Mouse (Mus musculus) forebrain, embryonic 16.5 days (tissue): Measurements from ENCODE around the gene Adap2. TPM values are rescaled to one million over a fixed set of nuclear protein-coding genes. Genes with fewer than 3 reads are reported as not detected.

Experiments used
- ATAC-seq: fragments of 200-750 bp; cut with Nextera tagmentation; 2 replicates; pipeline ENCODE4 v1.8.0; 2017; ENCODE audit warnings: mild to moderate bottlenecking, moderate library complexity
- H3K27ac ChIP-seq: fragments of 300-500 bp; sonication (generic); 2 replicates; pipeline ENCODE4 v1.5.1; 2014; ENCODE audit warnings: low read length, control low read depth
- H3K27me3 ChIP-seq: fragments of 300-500 bp; sonication (generic); replicated peaks from 2 replicates; pipeline ENCODE4 v1.6.1; 2014; ENCODE audit warnings: low read length; ENCODE audit not compliant: control insufficient read depth, insufficient read depth
- H3K36me3 ChIP-seq: fragments of 300-500 bp; sonication (generic); 2 replicates; pipeline ENCODE4 v1.6.1; 2014; ENCODE audit not compliant: control insufficient read depth, insufficient read depth
- H3K4me1 ChIP-seq: fragments of 300-500 bp; sonication (generic); replicated peaks from 2 replicates; pipeline ENCODE4 v1.6.1; 2014; ENCODE audit warnings: low read length; ENCODE audit not compliant: control insufficient read depth, insufficient read depth
- H3K4me2 ChIP-seq: fragments of 300-500 bp; sonication (generic); 2 replicates; pipeline ENCODE4 v1.6.1; 2014; ENCODE audit warnings: mild to moderate bottlenecking, low read length, control low read depth
- H3K4me3 ChIP-seq: fragments of 300-500 bp; sonication (generic); replicated peaks from 2 replicates; pipeline ENCODE4 v1.5.1; 2014; ENCODE audit warnings: mild to moderate bottlenecking, low read length, control low read depth
- H3K9ac ChIP-seq: fragments of 300-500 bp; sonication (generic); replicated peaks from 2 replicates; pipeline ENCODE4 v1.6.1; 2014; ENCODE audit warnings: low read depth, low read length, control low read depth
- H3K9me3 ChIP-seq: fragments of 300-500 bp; sonication (generic); 2 replicates; pipeline ENCODE4 v1.6.1; 2016; ENCODE audit warnings: low read length; ENCODE audit not compliant: control insufficient read depth
- WGBS: fragments of 180-500 bp; shearing (Covaris S2); extraction: QIAGEN DNeasy Blood & Tissue Kit; methylation state at CpG from one replicate; pipeline ENCODE4 v1.1.7; 2014; 5-methylcytosine and 5-hydroxymethylcytosine counted together
- polyA plus RNA-seq: library from polyadenylated mRNA; unstranded; fragments of >200 nt; fragmentation: Nextera tagmentation; extraction: Ambion mirVana; gene quantifications from 2 replicates; pipeline ENCODE4 v1.2.1, GENCODE M21; 2015

Gene Adap2
- polyA plus RNA-seq, 1 experiment from 2014 or later, result 2.9 TPM

DNA sequence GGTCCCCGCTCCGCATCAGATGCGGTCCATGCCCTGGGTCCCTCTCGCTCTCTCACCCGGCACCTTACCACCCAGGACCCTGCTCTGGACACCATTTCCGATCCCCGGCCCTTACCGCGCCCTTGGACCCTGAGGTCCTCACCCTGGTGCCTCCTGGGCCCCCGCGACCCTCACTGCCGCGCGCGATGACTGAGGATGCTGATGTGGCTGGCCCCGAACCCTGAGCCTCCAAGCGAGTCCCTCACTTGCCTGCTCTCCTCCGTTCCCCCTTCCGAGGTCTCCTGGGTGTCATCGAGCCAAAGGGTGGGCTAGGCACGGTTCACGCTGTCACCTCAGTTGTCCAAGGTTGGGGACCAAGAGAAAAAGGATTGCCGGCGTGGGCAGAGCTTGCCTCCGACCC lies 596 bp downstream of the Adap2 start:
- H3K36me3 ChIP-seq, result no peaks in the 10 kb centered on the region
- 28% methylated on average over 25 of the region's 25 CpGs for WGBS
- H3K9ac ChIP-seq, result peak overlapping the region; percentile 55
- H3K4me2 ChIP-seq, result peak overlapping the region; percentile 65
- H3K4me3 ChIP-seq, result peak overlapping the region; percentile 46
- peaks cover 7% of the 10 kb centered on the region for H3K4me1 ChIP-seq
- peaks cover 39% of the 10 kb centered on the region for H3K27me3 ChIP-seq
- H3K9me3 ChIP-seq, result 0 out of 2 replicates have a peak, but pooled peaks cover 2% of the 10 kb centered on the region
- no peak for ATAC-seq
- no peak overlapping the region for H3K27ac ChIP-seq

GRCm38 (mm10) chr11:80155541-80155940 lies 1.6 kb downstream of the Adap2 start:
- 90% methylated on average over 8 of the region's 8 CpGs for WGBS
- ATAC-seq, result no peak

DNA sequence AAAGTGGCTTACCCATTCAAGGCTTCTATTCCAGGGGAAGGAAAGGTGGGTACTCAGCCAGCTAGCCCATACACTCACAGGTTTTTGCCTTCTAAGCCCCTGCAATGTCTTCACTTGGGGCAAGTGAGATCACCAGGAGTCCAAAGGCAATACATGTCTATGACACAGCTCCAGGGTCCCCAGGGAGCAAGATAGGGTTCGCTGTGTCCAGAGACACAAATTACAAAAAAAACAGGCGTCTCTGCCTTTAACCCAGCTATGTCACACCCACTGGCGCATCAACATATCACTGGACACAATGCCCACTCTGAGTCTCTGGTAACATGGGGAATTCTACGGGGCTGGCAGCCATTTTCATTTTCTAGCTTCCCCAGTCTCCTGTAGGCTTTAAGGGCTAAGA lies 2.1 kb downstream of the Adap2 start:
- Histone ChIP-seq H3K36me3 (no peaks in the 10 kb centered on the region), H3K4me1 (peaks cover 7% of the 10 kb centered on the region), H3K9me3 (0 out of 2 replicates have a peak, but pooled peaks cover 2% of the 10 kb centered on the region), H3K4me2 (no peak overlapping the region), H3K9ac (no peak overlapping the region), H3K4me3 (no peak overlapping the region), H3K27ac (no peak overlapping the region), H3K27me3 (peaks cover 39% of the 10 kb centered on the region)
- WGBS, result 90% methylated on average over 4 of the region's 4 CpGs
- no peak for ATAC-seq

More at GRCm38 (mm10) chr11:80155541-80155940, 1.6 kb downstream of the Adap2 start:
- Histone ChIP-seq H3K27me3 (peaks cover 39% of the 10 kb centered on the region), H3K27ac (no peak overlapping the region), H3K4me1 (peaks cover 7% of the 10 kb centered on the region), H3K4me2 (no peak overlapping the region), H3K9ac (no peak overlapping the region), H3K9me3 (0 out of 2 replicates have a peak, but pooled peaks cover 2% of the 10 kb centered on the region), H3K4me3 (no peak overlapping the region), H3K36me3 (no peaks in the 10 kb centered on the region)

DNA sequence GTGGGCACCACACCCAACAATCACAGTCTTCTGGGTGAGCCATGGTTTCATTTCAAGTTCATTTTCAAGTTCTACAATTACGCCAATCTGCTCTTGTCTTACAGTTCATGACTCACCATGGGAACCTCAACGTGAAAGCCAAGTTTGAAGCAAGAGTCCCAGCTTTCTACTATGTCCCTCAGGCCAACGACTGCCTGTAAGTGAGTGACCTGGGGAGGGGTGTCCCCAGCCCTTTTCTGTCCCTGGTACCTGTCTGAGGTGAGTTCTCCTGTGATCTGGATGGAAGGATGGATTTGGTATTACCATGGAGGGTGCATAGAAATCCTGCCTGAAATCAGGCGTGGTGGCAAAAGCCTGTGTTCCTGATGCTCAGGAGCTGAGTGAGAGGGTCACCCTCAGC lies 2.9 kb downstream of the Adap2 start:
- Histone ChIP-seq H3K27me3 (peaks cover 39% of the 10 kb centered on the region), H3K4me3 (no peak overlapping the region), H3K9ac (no peak overlapping the region), H3K4me2 (no peak overlapping the region), H3K36me3 (no peaks in the 10 kb centered on the region), H3K27ac (no peak overlapping the region), H3K9me3 (0 out of 2 replicates have a peak, but pooled peaks cover 2% of the 10 kb centered on the region), H3K4me1 (peaks cover 7% of the 10 kb centered on the region)
- ATAC-seq, result no peak
- 86% methylated on average over 4 of the region's 4 CpGs for WGBS

DNA sequence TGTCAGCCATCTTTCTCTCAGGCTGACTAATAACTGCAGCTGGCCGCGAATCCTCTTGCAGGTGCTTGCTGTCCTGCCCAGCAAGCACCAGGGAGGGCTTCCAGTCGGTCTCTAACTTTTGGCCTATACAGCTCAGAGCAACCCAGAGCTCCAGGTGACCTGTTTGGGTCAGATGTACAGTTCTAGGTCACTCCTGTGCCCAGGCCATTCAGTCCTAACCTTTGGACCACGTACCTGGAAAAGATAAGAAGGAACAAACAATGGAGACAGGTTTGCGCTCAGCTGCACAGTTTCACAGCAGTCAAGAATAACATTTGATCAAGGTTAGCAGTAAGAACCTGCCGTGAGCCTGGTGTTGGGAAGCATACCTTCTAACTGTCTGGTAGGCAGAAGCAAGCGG lies 5.1 kb downstream of the Adap2 start:
- H3K9me3 ChIP-seq, result 0 out of 2 replicates have a peak, but pooled peaks cover 2% of the 10 kb centered on the region
- no peaks in the 10 kb centered on the region for H3K36me3 ChIP-seq
- no peak for ATAC-seq
- no peak overlapping the region for H3K9ac ChIP-seq
- 83% methylated on average over 7 of the region's 7 CpGs for WGBS
- no peak overlapping the region for H3K4me2 ChIP-seq
- H3K27me3 ChIP-seq, result peaks cover 25% of the 10 kb centered on the region
- peaks cover 4% of the 10 kb centered on the region for H3K4me1 ChIP-seq
- H3K27ac ChIP-seq, result no peak overlapping the region
- H3K4me3 ChIP-seq, result no peak overlapping the region

GRCm38 (mm10) chr11:80161041-80161440 lies 7.1 kb downstream of the Adap2 start:
- WGBS, result 92% methylated on average over 4 of the region's 4 CpGs
- Histone ChIP-seq H3K9ac (no peak overlapping the region), H3K4me2 (no peak overlapping the region), H3K36me3 (no peaks in the 10 kb centered on the region), H3K9me3 (no peaks in the 10 kb centered on the region), H3K27ac (no peak overlapping the region), H3K4me3 (no peak overlapping the region), H3K4me1 (no peaks in the 10 kb centered on the region), H3K27me3 (0 out of 2 replicates have a peak, but pooled peaks cover 5% of the 10 kb centered on the region)
- ATAC-seq, result no peak

- Histone ChIP-seq H3K9me3 (no peaks in the 10 kb centered on the region), H3K9ac (no peak overlapping the region), H3K4me3 (no peak overlapping the region), H3K4me2 (no peak overlapping the region), H3K36me3 (no peaks in the 10 kb centered on the region), H3K27me3 (no peaks in the 10 kb centered on the region), H3K4me1 (no peaks in the 10 kb centered on the region), H3K27ac (no peak overlapping the region)
- 73% methylated on average over 7 of the region's 7 CpGs for WGBS
- ATAC-seq, result no peak
Observed at GRCm38 (mm10) chr11:80163362-80164116, 9.6 kb downstream of the Adap2 start.

- H3K9ac ChIP-seq, result no peak overlapping the region
- no peak overlapping the region for H3K4me2 ChIP-seq
- 46% methylated on average over 2 of the region's 2 CpGs for WGBS
- no peak for ATAC-seq
- no peaks in the 10 kb centered on the region for H3K9me3 ChIP-seq
- no peak overlapping the region for H3K27ac ChIP-seq
- no peaks in the 10 kb centered on the region for H3K4me1 ChIP-seq
- no peaks in the 10 kb centered on the region for H3K36me3 ChIP-seq
- H3K27me3 ChIP-seq, result no peaks in the 10 kb centered on the region
- no peak overlapping the region for H3K4me3 ChIP-seq
Observed at GRCm38 (mm10) chr11:80164224-80164623, 10.3 kb downstream of the Adap2 start.

DNA sequence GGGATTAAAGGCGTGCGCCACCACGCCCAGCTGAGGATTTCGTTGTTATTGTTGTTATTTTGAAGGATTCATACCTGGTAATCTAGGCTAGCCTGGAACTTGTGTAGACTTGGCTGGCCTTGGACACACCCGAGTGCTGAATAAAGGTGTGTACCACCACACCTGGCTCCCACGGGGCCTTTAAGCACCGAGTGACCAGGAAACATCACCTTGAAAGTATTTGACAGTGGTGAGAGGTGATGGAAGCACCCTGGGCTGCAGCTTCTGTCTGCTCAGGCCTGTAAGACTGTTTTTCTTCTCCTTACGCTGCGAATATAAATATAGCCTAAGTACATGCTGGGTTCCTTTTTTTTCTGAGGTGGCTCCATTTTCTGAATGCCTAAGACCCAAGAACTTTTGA lies 14.2 kb downstream of the Adap2 start:
- no peaks in the 10 kb centered on the region for H3K36me3 ChIP-seq
- H3K4me1 ChIP-seq, result no peaks in the 10 kb centered on the region
- WGBS, result 91% methylated on average over 9 of the region's 9 CpGs
- H3K4me3 ChIP-seq, result no peak overlapping the region
- no peaks in the 10 kb centered on the region for H3K9me3 ChIP-seq
- H3K27me3 ChIP-seq, result no peaks in the 10 kb centered on the region
- H3K9ac ChIP-seq, result no peak overlapping the region
- H3K27ac ChIP-seq, result no peak overlapping the region
- no peak for ATAC-seq
- H3K4me2 ChIP-seq, result no peak overlapping the region
